Mouse (Mus musculus) cerebellum, postnatal 4 days (tissue): ENCODE data around the gene Clec2l.

Experiments used
- DNase-seq, 2 experiments: peaks; one replicate each; pipeline ENCODE4 v3.0.0; 2022; ENCODE audit warnings: low spot score in 2 of 2, mixed read lengths in 1 of 2

The Clec2l gene

GRCm38 (mm10) chr6:38662714-38663615 lies at the start of gene Clec2l:
Gene Clec2l (plus strand): TSS chr6:38663069.
- DNase-seq, result peak in 1 of 2 experiments; percentile 42

GRCm38 (mm10) chr6:38622406-38622805 lies 40.5 kb upstream of the Clec2l start:
- DNase-seq, result no peak

- DNase-seq, result no peak
Observed at GRCm38 (mm10) chr6:38623457-38623856, 39.4 kb upstream of the Clec2l start.

- peak in 1 of 2 experiments; percentile 0 for DNase-seq
Observed at GRCm38 (mm10) chr6:38624439-38624838, 38.4 kb upstream of the Clec2l start.

GRCm38 (mm10) chr6:38626086-38626485 lies 36.8 kb upstream of the Clec2l start:
- DNase-seq, result peak in 1 of 2 experiments; percentile 0

GRCm38 (mm10) chr6:38627081-38627480 lies 35.8 kb upstream of the Clec2l start:
- DNase-seq, result peak in 1 of 2 experiments; percentile 0

- no peak for DNase-seq
Observed at GRCm38 (mm10) chr6:38627486-38627885, 35.4 kb upstream of the Clec2l start.

- DNase-seq, result no peak
Observed at GRCm38 (mm10) chr6:38629556-38629955, 33.3 kb upstream of the Clec2l start.

- DNase-seq, result no peak
Observed at GRCm38 (mm10) chr6:38632826-38633225, 30.0 kb upstream of the Clec2l start.

- DNase-seq, result no peak
Observed at GRCm38 (mm10) chr6:38634461-38634860, 28.4 kb upstream of the Clec2l start.

- peak; percentile 19 to 48 for DNase-seq
Observed at GRCm38 (mm10) chr6:38635941-38636851, 26.7 kb upstream of the Clec2l start.

- peak in 1 of 2 experiments; percentile 19 for DNase-seq
Observed at GRCm38 (mm10) chr6:38636852-38637618, 25.8 kb upstream of the Clec2l start, which contains the start of gene Klrg2. Gene Klrg2 (minus strand): TSS chr6:38637242.

- DNase-seq, result no peak
Observed at GRCm38 (mm10) chr6:38640401-38640800, 22.5 kb upstream of the Clec2l start.

- DNase-seq, result no peak
Observed at GRCm38 (mm10) chr6:38641228-38641627, 21.6 kb upstream of the Clec2l start.

GRCm38 (mm10) chr6:38641645-38642044 lies 21.2 kb upstream of the Clec2l start:
- DNase-seq, result no peak

GRCm38 (mm10) chr6:38642593-38642992 lies 20.3 kb upstream of the Clec2l start:
- DNase-seq, result no peak

- DNase-seq, result no peak
Observed at GRCm38 (mm10) chr6:38643039-38643438, 19.8 kb upstream of the Clec2l start.

- no peak for DNase-seq
Observed at GRCm38 (mm10) chr6:38649545-38649944, 13.3 kb upstream of the Clec2l start.

GRCm38 (mm10) chr6:38650263-38650937 lies 12.5 kb upstream of the Clec2l start:
- peak; percentile 51 to 70 for DNase-seq

GRCm38 (mm10) chr6:38661626-38662025 lies 1.2 kb upstream of the Clec2l start:
- DNase-seq, result no peak

GRCm38 (mm10) chr6:38669580-38669979 lies 6.7 kb downstream of the Clec2l start:
- no peak for DNase-seq
